Mouse (Mus musculus) heart, postnatal 36 days (tissue): ENCODE results near the gene Gpc6. TPM values are rescaled to one million over a fixed set of nuclear protein-coding genes. Genes with fewer than 3 reads are reported as not detected.
A peak's percentile ranks its signal among the peaks of the same experiment; 100 is the strongest.

Source experiments
- DNase-seq, 2 experiments: peaks; one replicate each; pipeline ENCODE4 v3.0.0; 2021 to 2022
- intact Hi-C: fragments of 180-260 bp; cut with DNase I; formaldehyde crosslinking; loops from one replicate; pipeline ENCODE4 v1.15.1; 2025
- total RNA-seq, 2 experiments: library from RNA; stranded (reverse); gene quantifications; 2 replicates each; pipeline ENCODE4 v1.2.3; 2021

The Gpc6 gene
- total RNA-seq, 2 experiments from 2014 or later, result 11.4 to 11.5 TPM

GRCm38 (mm10) chr14:117562146-117562545, 637.0 kb downstream of the Gpc6 start:
- intact Hi-C loops, result no loop called here
- no peak for DNase-seq

GRCm38 (mm10) chr14:117569278-117569677, 644.2 kb downstream of the Gpc6 start:
- intact Hi-C loops, result no loop called here
- no peak for DNase-seq

- DNase-seq, result peak; percentile 4 to 15
- intact Hi-C loops, result no loop called here
Measured at GRCm38 (mm10) chr14:117572213-117572612, 647.1 kb downstream of the Gpc6 start.

GRCm38 (mm10) chr14:117574216-117574615, 649.1 kb downstream of the Gpc6 start:
- intact Hi-C loops, result no loop called here
- DNase-seq, result peak in 1 of 2 experiments; percentile 2

GRCm38 (mm10) chr14:117581740-117582139, 656.6 kb downstream of the Gpc6 start:
- DNase-seq, result no peak
- intact Hi-C loops, result loop anchor here (2.0 kb wide), 1 partner anchor 53 kb away; no protein-coding TSS in a partner anchor

- intact Hi-C loops, result no loop called here
Measured at GRCm38 (mm10) chr14:117599758-117600157, 674.6 kb downstream of the Gpc6 start.

GRCm38 (mm10) chr14:117603837-117604236, 678.7 kb downstream of the Gpc6 start:
- intact Hi-C loops, result no loop called here
- no peak for DNase-seq

More at GRCm38 (mm10) chr14:117599758-117600157, 674.6 kb downstream of the Gpc6 start:
- DNase-seq, result no peak

- intact Hi-C loops, result no loop called here
Measured at GRCm38 (mm10) chr14:117605750-117606149, 680.6 kb downstream of the Gpc6 start.

GRCm38 (mm10) chr14:117611113-117611512, 686.0 kb downstream of the Gpc6 start:
- intact Hi-C loops, result no loop called here
- no peak for DNase-seq

More at GRCm38 (mm10) chr14:117605750-117606149, 680.6 kb downstream of the Gpc6 start:
- DNase-seq, result no peak

GRCm38 (mm10) chr14:117625100-117625710, 700.1 kb downstream of the Gpc6 start:
- no peak for DNase-seq
- intact Hi-C loops, result no loop called here

GRCm38 (mm10) chr14:117634238-117634940, 709.3 kb downstream of the Gpc6 start:
- no peak for DNase-seq
- intact Hi-C loops, result loop anchor here (2.0 kb wide), 1 partner anchor 54 kb away; no protein-coding TSS in a partner anchor

GRCm38 (mm10) chr14:117641853-117642252, 716.7 kb downstream of the Gpc6 start:
- no peak for DNase-seq
- intact Hi-C loops, result no loop called here

GRCm38 (mm10) chr14:117643069-117643468, 718.0 kb downstream of the Gpc6 start:
- no peak for DNase-seq
- intact Hi-C loops, result no loop called here

- intact Hi-C loops, result no loop called here
- DNase-seq, result peak; percentile 21 to 49
Measured at GRCm38 (mm10) chr14:117648199-117648960, 723.3 kb downstream of the Gpc6 start.

GRCm38 (mm10) chr14:117650141-117650540, 725.0 kb downstream of the Gpc6 start:
- intact Hi-C loops, result no loop called here
- no peak for DNase-seq

GRCm38 (mm10) chr14:117651271-117651670, 726.2 kb downstream of the Gpc6 start:
- DNase-seq, result no peak
- intact Hi-C loops, result no loop called here

GRCm38 (mm10) chr14:117651938-117652337, 726.8 kb downstream of the Gpc6 start:
- no peak for DNase-seq
- intact Hi-C loops, result no loop called here

- intact Hi-C loops, result no loop called here
- no peak for DNase-seq
Measured at GRCm38 (mm10) chr14:117655382-117655781, 730.3 kb downstream of the Gpc6 start.

GRCm38 (mm10) chr14:117659198-117659761, 734.2 kb downstream of the Gpc6 start:
- intact Hi-C loops, result no loop called here
- DNase-seq, result no peak

- intact Hi-C loops, result no loop called here
- DNase-seq, result no peak
Measured at GRCm38 (mm10) chr14:117662261-117662660, 737.1 kb downstream of the Gpc6 start.

- DNase-seq, result no peak
- intact Hi-C loops, result no loop called here
Measured at GRCm38 (mm10) chr14:117664796-117665195, 739.7 kb downstream of the Gpc6 start.
